Mouse (Mus musculus) liver, adult 2 months (tissue): ENCODE measurements around the gene Nol3.

Experiments used
- CTCF ChIP-seq: fragments of 200-500 bp; IDR thresholded peaks from 2 replicates; pipeline ENCODE4 v1.5.1; 2011; ENCODE audit warnings: low read depth, low read length, control low read depth
- POLR2A ChIP-seq: fragments of 200-500 bp; IDR thresholded peaks from 2 replicates; pipeline ENCODE4 v1.6.1; 2011; ENCODE audit warnings: low read length, control low read depth; ENCODE audit not compliant: insufficient read depth; ENCODE audit errors: extremely low read depth

DNA sequence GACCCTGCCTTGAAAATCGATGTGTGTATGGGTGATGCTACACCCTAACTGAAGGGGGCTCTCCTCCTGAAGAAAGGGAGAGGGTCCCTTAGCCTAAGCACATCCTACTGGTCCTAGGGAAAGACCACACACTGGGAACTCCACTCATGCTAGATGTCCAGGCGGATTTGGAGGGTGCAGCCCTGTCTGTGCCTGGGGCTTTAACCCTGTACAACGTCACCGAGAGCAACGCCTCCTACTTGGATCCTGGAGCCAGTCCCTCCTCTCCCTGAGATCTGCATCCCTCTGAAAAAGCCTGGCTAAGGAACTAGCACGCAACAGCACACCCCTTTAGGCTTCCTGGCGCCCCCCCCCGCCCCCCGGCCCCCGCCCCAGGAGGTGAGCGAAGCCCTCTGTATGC lies 553 bp upstream of the Nol3 start:
- TF ChIP-seq CTCF (no peak), POLR2A (no peak)
